ENCODE assay signal across 41 mouse cellular contexts in the genomic region with DNA sequence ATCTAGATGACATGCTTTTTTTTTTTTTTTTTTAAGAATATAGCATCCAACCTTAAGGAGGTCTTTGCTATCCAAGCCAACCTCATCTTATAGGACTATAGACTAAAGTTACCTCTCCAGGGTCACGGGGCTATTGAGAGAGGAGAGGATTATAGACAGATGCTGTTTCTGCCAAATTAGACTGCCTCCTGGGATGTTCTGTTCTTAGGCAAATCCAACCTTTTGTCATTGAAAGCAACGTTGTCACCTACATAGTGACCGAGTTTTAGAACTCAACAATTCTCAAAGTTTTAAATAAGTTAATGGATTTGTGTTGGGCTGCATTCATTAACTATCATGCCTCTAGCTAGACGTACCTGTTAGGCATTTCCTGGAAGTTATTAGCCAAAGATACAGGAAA. TPM values are rescaled to one million over a fixed set of nuclear protein-coding genes. Genes with fewer than 3 reads are reported as not detected.
"Had no signal": no experiment of that assay in that cellular context is flagged by ENCODE, and none has a peak within 500 bp of the region (broad histone marks: within the 10 kb centered on the region; RNA-seq: fewer than 3 reads in every experiment).

No protein-coding gene starts in this region.

- ATAC-seq: liver, embryonic 12.5 days; liver, postnatal 0 days; lung, postnatal 0 days; midbrain, embryonic 13.5 days; midbrain, embryonic 15.5 days; midbrain, embryonic 16.5 days had no signal

- H3K4me1 ChIP-seq: limb, embryonic 10.5 days; limb, embryonic 12.5 days; limb, embryonic 13.5 days; limb, embryonic 15.5 days; liver, embryonic 12.5 days; liver, embryonic 13.5 days; liver, embryonic 15.5 days; lung, embryonic 15.5 days; midbrain, embryonic 10.5 days; midbrain, embryonic 12.5 days; midbrain, embryonic 13.5 days; midbrain, embryonic 15.5 days; neural tube, embryonic 12.5 days had no signal

- H3K27ac ChIP-seq: limb, embryonic 10.5 days; limb, embryonic 12.5 days; limb, embryonic 13.5 days; limb, embryonic 15.5 days; liver, embryonic 12.5 days; liver, embryonic 13.5 days; liver, embryonic 14.5 days; liver, embryonic 15.5 days; lung, embryonic 15.5 days; macrophage; midbrain, embryonic 10.5 days; midbrain, embryonic 12.5 days; midbrain, embryonic 13.5 days; midbrain, embryonic 15.5 days; neural tube, embryonic 12.5 days had no signal

- H3K9ac ChIP-seq: limb, embryonic 12.5 days; limb, embryonic 13.5 days; limb, embryonic 15.5 days; liver, embryonic 12.5 days; liver, embryonic 13.5 days; liver, embryonic 14.5 days; liver, embryonic 15.5 days; liver, postnatal 0 days; lung, embryonic 14.5 days; lung, embryonic 15.5 days; midbrain, embryonic 12.5 days; midbrain, embryonic 13.5 days; midbrain, embryonic 15.5 days; neural tube, embryonic 12.5 days had no signal

- H3K9me3 ChIP-seq: limb, embryonic 10.5 days; limb, embryonic 12.5 days; limb, embryonic 13.5 days; limb, embryonic 15.5 days; liver, embryonic 12.5 days; liver, embryonic 13.5 days; liver, embryonic 15.5 days; lung, embryonic 15.5 days; midbrain, embryonic 10.5 days; midbrain, embryonic 12.5 days; midbrain, embryonic 13.5 days; midbrain, embryonic 15.5 days; neural tube, embryonic 12.5 days had no signal

- DNase-seq: left cerebral cortex, postnatal 4 days; liver; liver, embryonic 13.5 days; liver, postnatal 0 days; lung, adult 18-20 months; lung, adult 2 months; lung, embryonic 14.5 days; lung, postnatal 10 days; lung, postnatal 14 days; lung, postnatal 36 days; lung, postnatal 4 days; midbrain, embryonic 14.5 days had no signal

- H3K4me3 ChIP-seq: limb, embryonic 10.5 days; limb, embryonic 12.5 days; limb, embryonic 13.5 days; limb, embryonic 15.5 days; liver, embryonic 12.5 days; liver, embryonic 13.5 days; liver, embryonic 15.5 days; lung, embryonic 15.5 days; megakaryocyte, embryonic 14.5 days; midbrain, embryonic 10.5 days; midbrain, embryonic 12.5 days; midbrain, embryonic 13.5 days; midbrain, embryonic 15.5 days; myocyte; neural tube, embryonic 12.5 days had no signal

- H3K4me2 ChIP-seq: limb, embryonic 12.5 days; limb, embryonic 13.5 days; limb, embryonic 15.5 days; liver, embryonic 11.5 days; liver, embryonic 12.5 days; liver, embryonic 13.5 days; liver, embryonic 15.5 days; lung, embryonic 14.5 days; lung, embryonic 15.5 days; midbrain, embryonic 12.5 days; midbrain, embryonic 13.5 days; midbrain, embryonic 15.5 days; neural tube, embryonic 12.5 days had no signal

- H3K27me3 ChIP-seq: limb, embryonic 12.5 days; limb, embryonic 13.5 days; limb, embryonic 15.5 days; liver, embryonic 12.5 days; liver, embryonic 13.5 days; lung, embryonic 15.5 days; midbrain, embryonic 13.5 days; midbrain, embryonic 15.5 days; neural tube, embryonic 12.5 days had no signal

- H3K36me3 ChIP-seq: limb, embryonic 10.5 days; limb, embryonic 12.5 days; limb, embryonic 13.5 days; limb, embryonic 15.5 days; liver, embryonic 12.5 days; liver, embryonic 13.5 days; liver, embryonic 15.5 days; lung, embryonic 15.5 days; midbrain, embryonic 10.5 days; midbrain, embryonic 12.5 days; midbrain, embryonic 13.5 days; midbrain, embryonic 15.5 days; neural tube, embryonic 12.5 days had no signal

RNA-seq across cellular contexts. Expression of gene Accsl, which starts 5.7 kb away (rescaled TPM):
- total RNA-seq: left cerebral cortex, postnatal 25 days; liver, adult 2 months; megakaryocyte progenitor cell, adult 5-6 weeks; megakaryocyte, adult 5-6 weeks; megakaryocyte-erythroid progenitor cell, adult 5-6 weeks; midbrain, postnatal 0 days had no signal
- polyA plus RNA-seq: limb, embryonic 10.5 days; limb, embryonic 11.5 days; limb, embryonic 12.5 days; limb, embryonic 13.5 days; limb, embryonic 15.5 days; liver, adult 2 months; liver, embryonic 11.5 days; liver, embryonic 12.5 days; liver, embryonic 15.5 days; liver, embryonic 16.5 days; lung, adult 2 months; lung, embryonic 16.5 days; lung, postnatal 0 days; macrophage; midbrain, embryonic 10.5 days; neural tube, embryonic 11.5 days had no signal
